Mouse (Mus musculus) hindbrain, embryonic 10.5 days (tissue): Measurements from ENCODE around the gene Cacnb3. TPM values are rescaled to one million over a fixed set of nuclear protein-coding genes. Genes with fewer than 3 reads are reported as not detected.

Experiments used
- DNase-seq: peaks from one replicate; pipeline ENCODE4 v3.0.0-alpha.2; 2017; ENCODE audit warnings: low spot score
- H3K27ac ChIP-seq: fragments of 300-500 bp; sonication (generic); 2 replicates; pipeline ENCODE4 v1.5.1; 2016; ENCODE audit warnings: mild to moderate bottlenecking, moderate library complexity
- H3K27me3 ChIP-seq: fragments of 300-500 bp; sonication (generic); 2 replicates; pipeline ENCODE4 v1.6.1; 2016; ENCODE audit warnings: mild to moderate bottlenecking; ENCODE audit not compliant: poor library complexity, insufficient read depth, severe bottlenecking
- H3K36me3 ChIP-seq: fragments of 300-500 bp; sonication (generic); 2 replicates; pipeline ENCODE4 v1.6.1; 2016; ENCODE audit warnings: mild to moderate bottlenecking, moderate library complexity
- H3K4me1 ChIP-seq: fragments of 300-500 bp; sonication (generic); replicated peaks from 2 replicates; pipeline ENCODE4 v1.6.1; 2016; ENCODE audit warnings: mild to moderate bottlenecking
- H3K4me3 ChIP-seq: fragments of 300-500 bp; sonication (generic); 2 replicates; pipeline ENCODE4 v1.5.1; 2016; ENCODE audit warnings: mild to moderate bottlenecking, moderate library complexity
- H3K9me3 ChIP-seq: fragments of 300-500 bp; sonication (generic); 2 replicates; pipeline ENCODE4 v1.6.1; 2016; ENCODE audit warnings: mild to moderate bottlenecking, moderate library complexity
- WGBS: fragments of 180-500 bp; shearing (Covaris S2); methylation state at CpG from one replicate; pipeline ENCODE4 v1.1.7; 2016; 5-methylcytosine and 5-hydroxymethylcytosine counted together
- polyA plus RNA-seq: library from polyadenylated mRNA; unstranded; fragments of >200 nt; fragmentation: Nextera tagmentation; extraction: Ambion mirVana; gene quantifications from 2 replicates; pipeline ENCODE4 v1.2.1, GENCODE M21; 2016

Gene Cacnb3
- polyA plus RNA-seq, 1 experiment from 2014 or later, result 58.6 TPM

GRCm38 (mm10) chr15:98692171-98692715 is 61.6 kb downstream of the Cacnb3 start:
- H3K9me3 ChIP-seq, result no peaks in the 10 kb centered on the region
- H3K27me3 ChIP-seq, result no peaks in the 10 kb centered on the region
- H3K27ac ChIP-seq, result peak overlapping the region; percentile 86
- H3K36me3 ChIP-seq, result no peaks in the 10 kb centered on the region
- WGBS, result 46% methylated on average over 11 of the region's 11 CpGs
- H3K4me3 ChIP-seq, result no peak overlapping the region
- H3K4me1 ChIP-seq, result peaks cover 50% of the 10 kb centered on the region
- DNase-seq, result peak; percentile 12

Other genes starting within 250 kb of the Cacnb3 start
- not detected in 2 replicates for gene Olfr283, start 249.9 kb upstream of the Cacnb3 start, polyA plus RNA-seq
- gene Olfr282, start 199.6 kb upstream of the Cacnb3 start, polyA plus RNA-seq, result not detected in 2 replicates
- not detected in 2 replicates for gene Olfr281, start 178.3 kb upstream of the Cacnb3 start, polyA plus RNA-seq
- not detected in 2 replicates for gene OR5BS1P, start 160.9 kb upstream of the Cacnb3 start, polyA plus RNA-seq
- gene Lalba, start 148.1 kb upstream of the Cacnb3 start, polyA plus RNA-seq, result 0.22 and 0.48 TPM in 2 replicates
- not detected in 2 replicates for gene Olfr279, start 138.4 kb upstream of the Cacnb3 start, polyA plus RNA-seq
- 134 and 151 TPM in 2 replicates for gene Kansl2, start 96.6 kb upstream of the Cacnb3 start, polyA plus RNA-seq
- gene Ccnt1, start 59.9 kb upstream of the Cacnb3 start, polyA plus RNA-seq, result 53.7 and 57.6 TPM in 2 replicates
- gene 4930415O20Rik, start 59.8 kb upstream of the Cacnb3 start, polyA plus RNA-seq, result not detected in 2 replicates
- gene Adcy6, start 20.8 kb upstream of the Cacnb3 start, polyA plus RNA-seq, result 11.6 and 12.0 TPM in 2 replicates
- 22.8 and 23.8 TPM in 2 replicates for gene Ddx23, start 32.1 kb downstream of the Cacnb3 start, polyA plus RNA-seq
- gene Rnd1, start 46.6 kb downstream of the Cacnb3 start, polyA plus RNA-seq, result 3.7 and 5.8 TPM in 2 replicates
- gene Ccdc65, start 77.4 kb downstream of the Cacnb3 start, polyA plus RNA-seq, result 1.7 and 3.1 TPM in 2 replicates
- 12.9 and 15.9 TPM in 2 replicates for gene Fkbp11, start 97.4 kb downstream of the Cacnb3 start, polyA plus RNA-seq
- gene Arf3, start 132.4 kb downstream of the Cacnb3 start, polyA plus RNA-seq, result 42.6 and 45.1 TPM in 2 replicates
- 0.21 and 0.44 TPM in 2 replicates for gene Wnt10b, start 147.3 kb downstream of the Cacnb3 start, polyA plus RNA-seq
- 13.7 and 13.8 TPM in 2 replicates for gene Wnt1, start 159.0 kb downstream of the Cacnb3 start, polyA plus RNA-seq
- gene Ddn, start 178.7 kb downstream of the Cacnb3 start, polyA plus RNA-seq, result 0.21 and 0.56 TPM in 2 replicates
- gene Prkag1, start 200.7 kb downstream of the Cacnb3 start, polyA plus RNA-seq, result 88.7 and 89.0 TPM in 2 replicates
- gene Kmt2d, start 240.4 kb downstream of the Cacnb3 start, polyA plus RNA-seq, result 10.2 and 11.2 TPM in 2 replicates